Mouse (Mus musculus) cerebellum, postnatal 36 days (tissue): ENCODE results near the gene Cep68.

ENCODE experiments used
- DNase-seq, 2 experiments: peaks; one replicate each; pipeline ENCODE4 v3.0.0; 2021 to 2022; ENCODE audit warnings: mixed read lengths in 2 of 2

Gene Cep68

DNA sequence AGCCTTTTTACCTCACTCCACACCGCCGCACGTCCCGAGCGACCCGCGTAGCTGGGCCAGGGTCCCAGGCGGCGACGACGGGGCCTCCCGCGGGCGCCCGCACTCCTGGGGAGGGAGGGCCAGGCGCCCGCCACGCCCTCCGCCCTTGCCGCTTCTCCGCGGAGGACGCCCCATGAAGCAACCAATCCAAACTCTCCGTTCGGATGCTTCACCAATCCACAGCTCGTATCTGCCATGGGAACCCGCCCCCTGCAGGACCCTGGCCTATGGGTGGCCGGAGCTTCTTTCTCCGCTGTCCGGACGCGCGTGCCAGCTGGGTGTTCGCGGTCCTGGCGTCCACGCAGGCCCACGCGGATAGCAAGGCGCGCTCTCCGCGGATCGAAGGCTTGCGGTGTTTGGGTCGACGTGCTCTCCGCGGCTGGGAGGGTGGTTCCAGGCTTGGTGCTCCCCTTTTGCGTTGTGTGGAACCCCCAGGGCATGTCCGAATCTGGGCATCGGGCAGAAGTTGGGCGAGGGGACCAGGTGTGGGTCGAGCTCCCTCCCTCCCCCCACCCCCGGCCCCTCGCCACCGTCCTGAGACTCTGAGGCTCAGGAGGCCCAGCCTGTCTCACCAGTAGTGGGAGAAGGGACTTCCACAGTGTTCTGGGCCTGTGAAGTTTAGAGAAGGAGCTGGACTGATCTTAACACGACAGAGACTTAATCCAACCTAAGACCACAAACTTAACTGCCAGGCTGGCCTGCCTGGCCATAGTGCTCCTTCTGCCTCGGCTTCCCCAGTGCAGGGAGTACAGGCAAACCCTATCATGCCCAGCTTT lies at the start of gene Cep68:
TSS of gene Cep68 (minus strand) at position 134 of the 815 bp plus-strand sequence.
- peak; percentile 94 to 95 for DNase-seq

DNA sequence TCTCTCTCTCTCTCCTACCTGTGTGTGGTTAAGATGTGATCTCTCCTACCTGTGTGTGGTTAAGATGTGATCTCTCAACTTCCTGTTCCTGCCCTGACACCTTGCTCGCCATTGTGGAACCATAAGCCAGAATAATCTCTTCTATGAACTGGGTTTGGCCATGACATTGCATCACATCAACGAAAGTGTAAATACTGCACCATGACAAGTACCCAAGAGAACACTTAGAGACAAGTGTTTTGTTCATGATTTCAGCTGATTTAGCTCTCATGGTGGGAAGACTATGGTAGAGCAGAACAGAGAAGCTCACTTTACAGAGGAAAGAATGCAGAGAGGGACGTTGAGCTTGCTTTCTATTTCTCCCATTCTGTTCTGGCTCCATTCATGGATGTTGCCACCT lies 35.2 kb upstream of the Cep68 start:
- no peak for DNase-seq

DNA sequence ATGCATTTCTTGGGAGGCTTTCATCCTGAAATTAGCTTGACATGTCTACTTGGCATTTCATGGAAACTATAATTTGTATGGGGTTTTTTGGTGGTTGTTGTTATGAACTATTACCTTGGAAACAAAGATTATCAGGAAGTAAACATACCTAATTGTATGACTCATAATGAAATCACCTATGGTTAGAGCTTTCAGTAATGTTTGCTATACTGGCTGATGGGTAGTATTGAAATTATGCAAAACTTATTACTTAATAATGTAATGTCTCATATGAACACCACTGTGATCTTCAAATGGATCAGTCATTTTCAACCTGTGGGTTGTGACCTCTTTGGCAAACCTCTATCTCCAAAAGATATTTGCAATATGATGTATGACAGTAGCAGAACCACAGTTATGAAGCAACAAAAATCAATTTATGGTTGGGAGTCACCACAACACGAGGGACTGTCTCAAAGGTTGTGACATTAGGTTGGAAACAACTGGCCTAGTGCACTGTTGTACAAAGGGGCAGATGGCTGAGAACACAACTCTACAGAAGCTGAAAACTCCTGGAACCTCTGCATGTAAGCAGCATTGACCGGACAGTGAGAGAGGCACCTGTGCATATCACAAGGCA lies 33.5 kb upstream of the Cep68 start:
- DNase-seq = no peak

DNA sequence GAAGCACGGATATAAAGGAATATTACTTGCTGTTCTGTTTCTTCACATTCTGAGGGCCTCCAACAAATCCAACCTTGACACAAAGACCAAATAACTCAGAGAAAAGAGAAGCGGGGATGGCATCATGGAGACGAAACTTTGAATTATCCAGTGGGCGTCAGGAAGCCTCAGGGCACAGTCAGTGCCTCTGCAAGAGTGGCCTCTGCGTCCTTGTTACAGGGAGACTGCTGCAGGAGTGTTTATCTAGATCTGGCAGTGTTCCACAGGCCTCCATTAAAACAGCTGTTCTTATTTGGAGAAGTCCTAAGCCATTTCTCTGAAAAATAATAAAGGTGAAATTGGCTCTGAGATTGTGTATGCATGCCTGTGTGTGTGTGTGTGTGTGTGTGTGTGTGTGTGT lies 31.8 kb upstream of the Cep68 start:
- DNase-seq = no peak

DNA sequence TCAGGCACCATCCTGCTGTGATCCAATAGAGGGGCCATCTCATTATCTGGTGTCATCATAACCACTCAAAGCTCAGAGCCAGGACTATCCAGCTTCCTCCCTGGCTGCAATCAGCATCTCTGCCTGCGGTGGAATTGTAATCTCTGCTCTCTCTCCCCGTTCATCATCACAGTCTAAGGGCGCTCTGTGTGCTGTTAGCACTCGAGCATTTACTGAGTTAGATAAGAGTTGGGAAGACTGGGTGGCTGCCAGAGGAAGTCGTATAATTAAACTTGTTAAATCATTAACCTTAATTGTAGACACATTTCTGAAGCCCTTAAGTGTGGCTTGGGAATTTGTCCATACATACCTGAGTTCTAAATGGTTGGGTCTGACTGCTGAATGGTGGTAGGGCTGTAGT lies 29.5 kb upstream of the Cep68 start:
- no peak for DNase-seq

DNA sequence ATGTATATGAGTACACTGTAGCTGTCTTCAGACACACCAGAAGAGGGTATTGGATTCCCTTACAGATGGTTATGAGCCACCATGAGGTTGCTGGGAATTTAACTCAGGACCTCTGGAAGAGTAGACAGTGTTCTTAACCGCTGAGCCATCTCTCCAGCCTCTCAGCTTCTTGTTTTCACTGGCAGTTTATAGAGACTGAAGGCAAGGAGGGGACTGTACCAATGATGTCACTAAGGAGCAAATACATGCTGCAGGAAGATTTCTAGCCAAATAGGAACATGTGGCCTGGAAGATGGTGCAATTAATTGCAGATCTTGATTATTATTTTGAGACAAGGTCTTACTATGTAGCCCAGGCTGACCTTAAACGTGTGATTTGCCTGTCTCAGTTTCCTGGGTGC lies 27.9 kb upstream of the Cep68 start:
- no peak for DNase-seq

DNA sequence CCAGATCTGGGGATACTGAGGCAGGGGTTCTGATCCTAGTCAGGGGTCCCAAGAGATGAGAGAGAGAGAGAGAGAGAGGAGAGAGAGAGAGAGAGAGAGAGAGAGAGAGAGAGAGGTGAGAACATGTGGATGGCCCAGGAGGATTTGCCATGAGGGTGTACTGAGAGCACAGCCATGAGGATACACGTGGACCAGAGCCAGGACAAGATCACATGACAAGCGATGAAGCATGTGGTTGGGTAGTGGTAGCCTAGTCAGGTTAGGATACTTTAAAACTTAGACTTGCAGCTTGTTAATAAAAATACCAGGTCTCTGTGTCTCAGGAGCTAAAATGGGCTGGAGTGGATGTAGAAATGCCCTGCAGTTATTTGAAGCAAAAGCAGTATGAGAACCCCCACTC lies 26.7 kb upstream of the Cep68 start:
- DNase-seq = no peak

DNA sequence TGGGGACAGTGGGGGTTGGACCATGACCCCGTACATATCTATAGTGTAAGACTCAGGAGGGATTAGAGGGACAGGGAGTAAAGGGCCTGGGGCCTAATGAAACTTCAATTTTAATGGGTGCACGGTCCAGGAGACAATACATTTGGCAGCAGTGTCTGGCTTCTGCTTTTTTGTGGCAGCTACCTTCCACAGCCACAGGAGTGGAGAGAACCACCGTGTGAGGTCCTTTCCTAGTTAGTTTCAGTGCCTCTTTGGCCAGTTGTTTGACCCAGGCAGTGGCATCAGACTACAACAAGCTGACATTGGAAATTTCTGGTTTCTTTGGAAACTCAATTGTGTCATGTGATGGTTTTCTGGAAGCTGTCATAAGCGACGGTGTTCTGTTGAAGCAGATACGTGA lies 20.7 kb upstream of the Cep68 start:
- DNase-seq = no peak

DNA sequence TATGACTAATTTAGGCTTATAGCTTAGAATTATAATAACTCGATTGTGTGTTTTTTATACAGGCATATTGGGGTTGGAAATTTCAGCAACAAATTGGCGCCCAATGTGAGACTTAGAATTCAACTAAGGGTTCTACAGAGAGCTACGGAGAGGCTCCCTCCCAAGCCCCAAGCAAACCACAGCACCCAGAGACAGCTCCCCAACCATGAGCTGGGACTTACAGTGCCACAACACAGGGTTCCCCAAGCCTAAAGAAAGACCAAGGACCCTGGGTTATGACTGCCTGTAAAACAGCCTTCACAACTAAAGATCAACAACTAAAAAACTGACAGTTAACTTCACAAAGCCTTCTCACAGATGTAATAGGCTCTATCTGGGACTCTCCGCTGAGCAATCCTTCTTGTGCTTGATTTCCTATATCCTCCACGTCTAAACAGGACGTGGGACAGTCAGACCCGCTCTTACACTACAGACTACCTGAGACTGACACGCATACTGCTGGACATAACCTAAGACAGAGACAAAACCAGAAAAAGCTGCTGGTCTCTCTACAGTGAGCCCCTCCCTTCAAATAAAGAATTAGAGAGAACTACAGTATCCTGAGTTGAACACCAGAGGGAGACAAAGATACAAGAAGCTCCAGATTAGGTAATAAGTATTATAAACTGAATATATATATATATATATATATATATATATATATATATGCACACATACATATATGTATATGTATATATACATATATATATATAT lies 13.6 kb upstream of the Cep68 start:
- DNase-seq = no peak

DNA sequence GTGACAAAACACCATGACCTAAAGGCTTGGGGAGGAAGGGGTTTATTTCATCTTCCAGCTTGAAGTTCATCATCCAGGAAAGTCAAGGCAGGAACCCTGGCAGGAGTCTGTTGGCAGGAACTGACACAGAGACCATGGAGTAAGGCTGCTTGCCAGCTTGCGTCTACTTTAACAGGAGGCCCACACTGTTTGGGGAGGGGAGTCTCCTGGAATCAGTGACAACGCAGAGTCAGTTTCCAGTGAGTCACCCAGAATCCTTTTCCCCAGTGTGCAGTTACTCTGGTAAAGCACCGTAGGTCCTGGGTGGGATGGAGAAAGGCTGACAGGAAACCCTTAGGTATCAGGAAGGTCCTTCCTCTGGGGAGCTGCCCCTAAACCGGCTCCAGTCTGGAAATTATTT lies 5.6 kb upstream of the Cep68 start:
- no peak for DNase-seq

DNA sequence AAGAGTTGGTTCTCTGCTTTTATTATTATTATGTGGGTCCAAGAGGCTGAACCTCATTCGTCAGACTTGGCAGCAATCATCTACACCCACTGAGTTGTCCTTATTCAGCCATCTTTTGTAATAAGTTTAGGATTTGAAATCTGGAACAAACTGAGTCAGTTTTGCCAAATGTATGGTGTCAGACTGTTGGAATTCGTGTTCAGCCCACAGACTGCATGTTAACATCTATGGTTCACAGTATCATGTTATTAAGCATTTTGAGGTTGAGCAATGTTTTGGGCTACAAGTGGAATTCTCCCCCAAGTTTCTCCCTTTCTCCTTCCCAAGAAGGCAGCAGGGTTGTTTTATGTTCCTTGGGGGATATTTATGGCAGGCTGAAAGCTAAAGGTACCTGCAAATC lies 3.9 kb upstream of the Cep68 start:
- DNase-seq = no peak

DNA sequence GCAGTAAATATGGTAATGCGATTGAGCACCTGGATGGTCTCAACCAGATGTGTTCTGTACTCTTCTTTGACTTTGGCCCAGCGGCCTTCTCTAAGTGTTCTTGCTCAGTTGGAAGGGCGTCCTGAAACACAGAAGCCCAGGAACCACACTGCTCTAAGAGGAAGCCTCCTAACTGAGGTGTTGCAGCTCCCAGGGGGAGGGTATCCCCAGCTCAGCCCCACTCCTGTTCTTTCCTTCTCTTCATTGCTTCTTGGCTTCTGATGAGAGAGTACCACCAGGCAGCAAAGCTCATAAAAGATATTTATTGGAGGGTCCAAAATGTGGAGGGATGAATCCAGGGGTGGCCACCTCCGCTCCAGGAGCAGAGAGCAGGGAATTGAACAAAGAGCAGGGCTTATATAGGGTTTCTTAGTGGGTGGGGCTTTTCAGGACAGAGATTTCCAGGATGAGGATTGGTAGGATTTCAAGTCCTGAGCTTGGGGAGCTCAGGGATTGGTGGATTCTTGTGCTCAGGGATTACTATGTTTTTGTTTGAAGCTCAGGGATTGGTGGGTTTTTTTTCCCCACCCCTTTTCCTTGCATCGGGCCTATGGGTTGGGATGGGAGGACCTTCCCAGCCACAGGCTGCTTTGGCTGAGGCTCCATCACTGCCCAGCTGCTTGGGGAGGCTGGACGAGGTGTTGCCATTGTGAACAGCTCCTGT lies 1.4 kb upstream of the Cep68 start:
- DNase-seq = no peak

DNA sequence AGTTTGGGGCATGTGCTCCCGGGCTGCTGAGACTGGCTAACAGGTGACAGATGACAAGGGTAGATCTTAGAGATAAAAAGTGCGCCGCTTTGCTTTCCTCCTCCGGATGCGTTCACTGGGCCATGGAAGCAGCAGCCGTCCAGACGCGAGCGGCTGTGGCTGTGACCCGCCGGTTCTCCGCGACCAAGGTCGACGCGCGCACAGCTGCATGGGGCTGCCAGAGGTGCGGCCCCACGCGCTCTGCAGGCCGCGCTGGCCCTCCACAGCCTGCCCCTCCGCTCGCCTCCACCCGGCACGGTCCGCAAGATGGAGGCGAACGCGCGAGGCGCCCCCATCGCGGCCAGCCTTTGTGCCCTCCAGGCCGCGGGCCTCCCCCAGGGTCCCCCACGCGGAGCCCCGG lies 389 bp downstream of the Cep68 start:
- peak in 1 of 2 experiments; percentile 19 for DNase-seq

DNA sequence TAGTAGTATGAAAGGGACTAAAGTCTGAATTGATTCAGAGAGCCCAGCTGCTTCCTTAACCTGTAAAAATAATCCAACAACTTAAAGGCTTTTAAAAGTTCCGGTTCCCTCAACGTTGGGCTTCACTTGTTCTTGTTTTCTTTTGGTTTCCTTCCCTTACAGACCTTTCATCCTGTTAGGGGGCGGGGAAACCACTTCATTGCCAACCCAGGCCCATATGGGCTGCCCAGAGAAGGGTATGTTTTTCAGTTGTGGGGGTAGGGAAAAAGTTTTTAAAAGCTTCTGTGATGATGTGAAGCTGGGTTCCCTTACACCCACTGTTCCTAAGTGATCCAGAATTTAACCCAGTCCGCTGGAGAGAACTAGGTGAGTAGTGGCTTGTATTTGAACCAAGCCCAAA lies 952 bp downstream of the Cep68 start:
- no peak for DNase-seq

DNA sequence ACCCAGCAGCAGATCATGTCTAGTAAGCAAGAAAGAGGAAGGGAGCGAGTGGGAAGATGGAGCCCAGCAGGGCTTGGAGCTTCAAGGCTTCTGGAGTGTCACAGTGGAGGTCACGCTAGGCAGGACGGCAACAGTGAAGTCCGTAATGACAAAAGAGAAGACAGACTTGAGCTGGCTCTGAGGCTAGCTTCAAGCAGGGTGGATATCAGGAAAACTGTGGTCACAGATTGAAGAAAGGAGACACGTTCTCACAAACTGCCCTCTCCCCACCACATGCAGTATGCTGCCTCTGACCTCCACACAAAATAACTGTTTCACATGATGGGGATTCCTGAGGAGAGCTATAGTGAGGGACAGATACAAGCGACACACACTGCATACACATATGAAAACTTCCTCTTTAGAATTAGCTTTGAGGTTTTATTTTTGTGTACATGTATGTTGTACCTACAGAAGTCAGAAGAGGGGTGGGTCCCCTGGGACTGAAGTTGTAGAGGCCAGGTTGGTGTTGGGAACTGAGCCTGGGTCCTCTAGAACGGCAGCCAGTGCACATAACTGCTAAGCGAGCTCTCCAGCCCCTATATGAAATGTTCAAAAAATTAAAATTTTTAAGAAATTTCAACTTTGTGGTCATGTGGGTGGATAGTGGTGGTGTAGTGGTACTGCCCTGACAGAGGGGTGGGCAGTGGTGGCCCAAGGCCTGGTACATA lies 1.9 kb downstream of the Cep68 start:
- DNase-seq = no peak

DNA sequence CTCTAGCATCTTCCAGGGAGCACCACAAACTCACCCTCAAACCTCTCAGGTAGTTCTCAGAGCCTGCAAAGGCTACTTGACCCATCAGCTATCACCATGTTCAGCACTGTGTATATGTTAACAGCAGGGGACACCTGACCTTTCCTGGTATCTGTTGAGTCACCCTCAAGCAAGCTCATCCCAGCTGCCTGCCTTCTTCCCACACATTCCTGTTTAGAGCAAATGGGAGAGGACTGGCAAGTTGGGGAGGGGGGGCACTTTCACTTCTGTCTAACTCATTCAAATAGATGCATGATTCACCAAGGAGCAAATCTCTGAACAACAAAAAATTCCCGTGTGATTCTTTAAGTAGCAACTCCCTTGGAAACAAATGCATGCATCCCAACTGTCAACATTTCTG lies 2.6 kb downstream of the Cep68 start:
- DNase-seq = no peak

DNA sequence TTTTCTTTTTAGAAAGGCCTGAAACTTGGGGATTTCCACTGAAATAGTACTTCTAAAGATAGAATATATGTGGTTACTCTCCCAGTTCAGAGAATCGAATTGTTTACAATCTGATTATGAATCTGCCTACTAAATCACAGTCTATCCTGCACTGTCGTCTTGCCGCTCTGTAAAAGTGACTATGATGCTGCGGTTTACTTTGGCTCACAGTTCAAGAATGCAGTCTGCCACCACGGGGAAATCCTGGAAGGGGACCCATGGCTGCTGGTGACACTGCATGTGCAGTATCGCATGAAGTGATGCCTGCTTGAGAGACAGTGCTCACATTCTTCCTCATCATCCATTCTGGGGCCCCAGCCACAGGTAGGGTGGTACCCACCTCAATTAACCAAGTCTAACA lies 3.9 kb downstream of the Cep68 start:
- no peak for DNase-seq

DNA sequence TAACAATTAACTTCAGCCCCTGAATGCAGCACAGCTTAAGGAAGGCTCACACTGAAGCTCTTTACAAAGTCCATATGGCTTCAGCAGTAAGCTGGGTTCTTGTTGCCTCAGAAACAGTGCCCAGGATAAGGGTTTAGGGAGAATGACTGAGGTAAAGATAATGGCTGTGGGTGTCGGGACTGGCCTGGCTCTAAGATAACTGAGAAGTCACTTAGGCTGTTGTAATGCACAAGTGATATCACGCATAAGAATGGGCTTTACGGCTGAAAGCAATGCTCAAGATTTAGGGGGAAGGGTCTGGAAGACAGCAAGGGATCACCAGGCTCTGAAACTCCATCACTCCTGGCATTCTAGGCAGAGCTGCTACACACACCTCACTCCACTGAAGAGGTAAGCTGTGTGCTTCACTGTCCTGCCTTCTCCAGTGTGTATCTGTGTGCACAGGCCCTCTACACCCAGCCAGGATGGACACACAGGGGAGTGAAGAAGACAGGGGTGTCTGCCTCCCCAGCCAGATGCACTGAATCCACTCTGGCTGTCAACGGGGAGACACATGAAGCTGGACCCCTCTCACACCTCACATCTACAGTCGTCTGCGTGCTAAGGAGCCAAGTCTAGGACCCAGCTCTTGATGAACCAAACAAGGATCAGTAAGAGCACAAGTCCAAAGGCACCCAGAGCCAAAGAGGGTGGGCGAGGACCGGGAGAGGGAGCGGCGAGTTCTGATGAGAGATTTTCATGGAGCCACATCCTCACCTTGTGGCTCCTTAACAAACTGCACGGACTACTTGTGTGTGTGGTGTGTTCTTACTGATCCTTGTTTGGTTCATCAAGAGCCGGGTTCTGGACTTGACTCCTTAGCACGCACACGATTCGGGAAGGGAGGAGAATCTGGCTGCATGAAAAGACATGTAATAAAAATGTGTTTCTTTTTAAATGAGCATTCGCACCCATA lies 4.6 kb downstream of the Cep68 start:
- DNase-seq = no peak

DNA sequence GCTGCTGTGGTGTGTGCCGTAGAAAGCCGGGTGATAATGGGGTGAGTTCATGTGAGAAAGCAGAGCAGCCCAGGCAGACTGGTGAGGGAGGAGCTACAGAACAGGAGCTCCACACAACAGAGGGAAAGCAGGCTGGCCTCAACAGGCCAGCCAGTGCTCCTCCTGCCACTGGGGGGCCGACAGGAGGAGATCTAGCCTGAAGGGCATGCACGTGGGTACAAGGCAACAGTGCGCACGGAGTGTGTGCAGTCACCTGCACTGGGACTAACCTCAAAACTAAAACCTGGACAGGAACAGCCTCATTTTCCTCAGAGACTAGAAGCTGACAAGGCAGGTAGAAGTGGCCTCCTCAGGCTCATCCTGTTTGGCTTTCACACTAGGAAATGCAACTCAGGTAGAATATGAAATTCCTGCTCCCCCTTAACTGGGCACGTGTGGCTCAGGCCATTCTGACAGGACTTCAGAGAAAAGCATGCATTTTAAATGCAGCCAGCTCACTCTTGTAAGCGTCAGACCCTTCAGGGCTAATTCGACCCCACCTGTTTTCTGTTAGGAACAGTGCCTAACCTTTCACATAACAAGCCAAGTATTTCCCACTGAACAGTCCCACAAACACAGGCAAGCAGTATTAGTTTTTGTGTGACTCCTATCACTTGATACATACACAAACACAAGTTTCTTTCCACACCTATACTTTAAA lies 5.9 kb downstream of the Cep68 start:
- DNase-seq = peak in 1 of 2 experiments; percentile 20

DNA sequence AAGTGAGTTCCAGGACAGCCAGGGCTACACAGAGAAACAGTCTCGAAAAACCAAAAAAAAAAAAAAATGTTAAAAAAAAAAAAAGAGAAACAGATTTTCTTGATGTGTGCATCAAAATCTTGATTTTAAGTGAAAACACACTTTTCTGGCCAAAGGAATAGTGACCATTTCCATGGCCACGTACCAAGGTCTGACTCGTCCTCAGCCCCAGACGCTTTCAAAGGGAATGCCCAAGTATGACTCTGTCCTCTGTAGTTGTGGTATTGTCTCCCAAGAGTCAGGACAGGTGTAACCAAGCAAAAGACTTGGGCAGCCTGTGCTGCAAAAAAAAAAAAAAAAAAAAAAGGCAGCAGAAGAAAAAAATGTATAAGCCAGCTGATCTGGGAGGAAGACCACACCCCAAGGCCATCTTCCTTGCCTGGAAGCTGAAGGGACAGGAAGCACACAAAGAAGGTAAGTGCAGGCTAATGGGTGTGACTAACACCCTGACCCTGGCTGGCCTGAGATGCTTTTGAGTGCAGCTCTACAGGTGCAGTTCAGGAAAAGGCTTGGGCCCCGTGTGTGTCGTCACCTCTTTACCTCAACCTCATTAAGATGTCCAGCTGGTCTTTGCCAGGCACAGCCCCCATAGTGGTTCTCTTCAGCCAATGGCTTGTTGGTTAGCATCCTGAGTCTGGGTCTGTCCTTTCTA lies 6.7 kb downstream of the Cep68 start:
- no peak for DNase-seq
